Mouse (Mus musculus) brain, embryonic 14.5 days (tissue): ENCODE measurements at regions not wholly inside any gene's neighbourhood (a gene's known extent, or its start where the extent isn't known, plus 50 kb on each side); places are given as distances from the start of the nearest gene placed in this dataset.
A peak's percentile ranks its signal among the peaks of the same experiment; 100 is the strongest.
"Not testable (repeated sequence)": the region's sequence is repeated elsewhere in the genome, so short reads cannot be mapped to it uniquely, and the experiment has no call there.

Experiments used
- DNase-seq: peaks from one replicate; pipeline ENCODE4 v3.0.0-alpha.2; 2011; ENCODE audit warnings: low read depth
- CTCF ChIP-seq: fragments of 200-500 bp; IDR thresholded peaks from 2 replicates; pipeline ENCODE4 v1.5.1; 2012; ENCODE audit warnings: inconsistent platforms, mild to moderate bottlenecking, moderate library complexity, borderline replicate concordance; ENCODE audit not compliant: insufficient read depth, insufficient read length; ENCODE audit errors: extremely low read depth
- POLR2A ChIP-seq: fragments of 200-500 bp; IDR thresholded peaks from 2 replicates; pipeline ENCODE4 v1.6.1; 2012; ENCODE audit warnings: mild to moderate bottlenecking, inconsistent platforms, borderline replicate concordance; ENCODE audit not compliant: poor library complexity, insufficient read depth, insufficient read length, severe bottlenecking; ENCODE audit errors: extremely low read depth

- DNase-seq: peak; percentile 50
- TF ChIP-seq POLR2A (no peak), CTCF (no peak)
Observed at GRCm38 (mm10) chr4:16944901-16945300, 2660.3 kb upstream of the Gm12353 start.

GRCm38 (mm10) chr4:16954591-16954990 lies 2650.7 kb upstream of the Gm12353 start:
- DNase-seq: not testable (repeated sequence)

- DNase-seq: not testable (repeated sequence)
Observed at GRCm38 (mm10) chr4:16954991-16955390, 2650.3 kb upstream of the Gm12353 start.

- peak; percentile 2 for DNase-seq
- TF ChIP-seq CTCF (no peak), POLR2A (no peak)
Observed at GRCm38 (mm10) chr4:16981733-16982230, 2623.5 kb upstream of the Gm12353 start.

GRCm38 (mm10) chr4:17026685-17027084 lies 2578.6 kb upstream of the Gm12353 start:
- DNase-seq: peak; percentile 23
- TF ChIP-seq POLR2A: no peak
- no peak for TF ChIP-seq CTCF
